Comparison of ENCODE assay signal across 28 mouse cellular contexts in the genomic region with DNA sequence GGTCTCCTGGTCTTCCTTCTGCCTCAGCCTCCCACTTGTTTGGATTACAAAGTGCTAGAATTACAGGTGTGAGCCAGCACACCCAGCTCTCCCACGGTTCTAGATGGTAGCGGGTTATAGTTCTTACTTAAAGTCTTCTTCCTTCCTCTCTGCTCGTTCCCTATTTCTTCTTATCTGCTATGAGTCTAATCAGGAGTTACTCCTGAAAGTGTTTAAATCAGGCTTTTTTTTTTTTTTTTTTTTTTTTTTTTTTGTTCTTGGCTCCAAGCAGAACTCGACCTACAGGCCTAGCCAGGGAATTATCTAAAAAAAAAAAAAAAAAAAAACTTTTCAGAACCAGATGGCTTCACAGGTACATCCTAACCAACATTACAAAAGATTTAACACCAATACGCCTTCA.
DNase-seq lines count a peak whose midpoint lies in the region; ATAC-seq and TF ChIP-seq lines count a peak whose summit lies in the region.
"Had no signal": no experiment of that assay in that cellular context is flagged by ENCODE, and none has a peak within 500 bp of the region (broad histone marks: within the 10 kb centered on the region; RNA-seq: fewer than 3 reads in every experiment).

No protein-coding gene starts in this region.

- H3K4me2 ChIP-seq in kidney, embryonic 15.5 days, result no peak overlapping the region
- H3K4me2 ChIP-seq in lung, postnatal 0 days (replicated peaks; ENCODE audit: low read depth, low read length), result no peak overlapping the region
- no peak overlapping the region for H3K4me2 ChIP-seq in embryonic facial prominence, embryonic 15.5 days (replicated peaks)
- no peak overlapping the region for H3K4me2 ChIP-seq in stomach, postnatal 0 days (replicated peaks; ENCODE audit: low read depth)
- H3K4me2 ChIP-seq: heart, embryonic 13.5 days; liver, embryonic 15.5 days; midbrain, embryonic 13.5 days; neural tube, embryonic 15.5 days had no signal

- TF ChIP-seq CTCF in lung, postnatal 0 days (IDR thresholded peaks at IDR 0.05), result no peak
- no peak for TF ChIP-seq CTCF in lung, adult 2 months (IDR thresholded peaks at IDR 0.05; ENCODE audit: insufficient read depth, low read length)
- TF ChIP-seq CTCF in stomach, postnatal 0 days (IDR thresholded peaks at IDR 0.05; ENCODE audit: low read depth), result no peak

- no peaks in the 10 kb centered on the region for H3K36me3 ChIP-seq in kidney, embryonic 15.5 days
- H3K36me3 ChIP-seq in lung, postnatal 0 days (ENCODE audit: insufficient read depth, low read length), result no peaks in the 10 kb centered on the region
- no peaks in the 10 kb centered on the region for H3K36me3 ChIP-seq in embryonic facial prominence, embryonic 15.5 days
- H3K36me3 ChIP-seq in stomach, postnatal 0 days (ENCODE audit: control insufficient read depth, insufficient read depth, low read length), result no peaks in the 10 kb centered on the region
- H3K36me3 ChIP-seq: G1E; heart, embryonic 13.5 days; liver, embryonic 15.5 days; midbrain, embryonic 13.5 days; neural tube, embryonic 15.5 days had no signal

- H3K9ac ChIP-seq in kidney, embryonic 15.5 days, result no peak overlapping the region
- no peak overlapping the region for H3K9ac ChIP-seq in lung, postnatal 0 days (replicated peaks; ENCODE audit: low read depth)
- H3K9ac ChIP-seq in embryonic facial prominence, embryonic 15.5 days, result no peak overlapping the region
- no peak overlapping the region for H3K9ac ChIP-seq in stomach, postnatal 0 days (ENCODE audit: low read length)
- H3K9ac ChIP-seq: heart, embryonic 13.5 days; liver, embryonic 15.5 days; midbrain, embryonic 13.5 days; neural tube, embryonic 15.5 days had no signal

- 66% methylated on average over 5 of the region's 5 CpGs for WGBS in kidney, embryonic 15.5 days
- 59% methylated on average over 5 of the region's 5 CpGs for WGBS in lung, postnatal 0 days
- 65% methylated on average over 5 of the region's 5 CpGs for WGBS in lung, adult 2 months
- WGBS in embryonic facial prominence, embryonic 15.5 days, result 70% methylated on average over 5 of the region's 5 CpGs
- 54% methylated on average over 5 of the region's 5 CpGs for WGBS in stomach, postnatal 0 days

- DNase-seq in kidney, adult 8-10 months, result no peak
- DNase-seq in lung, postnatal 0 days (ENCODE audit: low spot score), result no peak
- no peak for DNase-seq in lung, adult 2 months
- no peak for DNase-seq in stomach, postnatal 0 days (ENCODE audit: low spot score)
- DNase-seq in neural tube, embryonic 10.5 days (ENCODE audit: extremely low spot score, low spot score), result no peak
- DNase-seq: adrenal gland, postnatal 14 days; B cell, adult 2 months; cerebellum, adult 18-20 months; cerebellum, postnatal 10 days; gastrocnemius, postnatal 10 days; heart, postnatal 10 days; kidney, adult 18-20 months; layer of hippocampus, postnatal 36 days; lung, postnatal 4 days; retina, postnatal 1 day; right cerebral cortex, postnatal 14 days; thymus, adult 2 months; thymus, postnatal 36 days had no signal

- TF ChIP-seq EP300 in lung, postnatal 0 days (IDR thresholded peaks at IDR 0.05), result no peak
- no peak for TF ChIP-seq EP300 in stomach, postnatal 0 days (optimal IDR thresholded peaks at IDR 0.05)

- no peak for ATAC-seq in kidney, embryonic 15.5 days (replicated peaks; ENCODE audit: low FRiP score)
- ATAC-seq in lung, postnatal 0 days, result no peak
- ATAC-seq in embryonic facial prominence, embryonic 15.5 days (ENCODE audit: insufficient number of reproducible peaks, low FRiP score, low TSS enrichment, low read depth), result no peak
- no peak for ATAC-seq in stomach, postnatal 0 days (ENCODE audit: low FRiP score, low TSS enrichment)
- ATAC-seq: hindbrain, embryonic 16.5 days; midbrain, embryonic 13.5 days; Patski had no signal

- no peaks in the 10 kb centered on the region for H3K27me3 ChIP-seq in kidney, embryonic 15.5 days
- H3K27me3 ChIP-seq in lung, postnatal 0 days (replicated peaks; ENCODE audit: insufficient read depth, low read length), result no peaks in the 10 kb centered on the region
- H3K27me3 ChIP-seq in embryonic facial prominence, embryonic 15.5 days, result no peaks in the 10 kb centered on the region
- H3K27me3 ChIP-seq in stomach, postnatal 0 days (ENCODE audit: control insufficient read depth, insufficient read depth, low read length), result no peaks in the 10 kb centered on the region
- H3K27me3 ChIP-seq: heart, embryonic 13.5 days; liver, embryonic 15.5 days; midbrain, embryonic 13.5 days; neural tube, embryonic 15.5 days; Patski had no signal

- no peak for TF ChIP-seq POLR2A in lung, adult 2 months (IDR thresholded peaks at IDR 0.05; ENCODE audit: borderline replicate concordance, extremely low read depth, low read depth, low read length)

- H3K4me3 ChIP-seq in kidney, embryonic 15.5 days (replicated peaks), result no peak overlapping the region
- H3K4me3 ChIP-seq in lung, postnatal 0 days (ENCODE audit: low read depth, low read length), result no peak overlapping the region
- no peak overlapping the region for H3K4me3 ChIP-seq in lung, adult 2 months (replicated peaks; ENCODE audit: extremely low read depth, low read depth, low read length)
- no peak overlapping the region for H3K4me3 ChIP-seq in embryonic facial prominence, embryonic 15.5 days (replicated peaks)
- H3K4me3 ChIP-seq in stomach, postnatal 0 days (ENCODE audit: low read depth, low read length), result no peak overlapping the region
- H3K4me3 ChIP-seq: heart, embryonic 13.5 days; liver, embryonic 15.5 days; megakaryocyte, embryonic 14.5 days; midbrain, embryonic 13.5 days; neural tube, embryonic 15.5 days had no signal

- H3K4me1 ChIP-seq in kidney, embryonic 15.5 days, result peaks cover 32% of the 10 kb centered on the region
- H3K4me1 ChIP-seq in lung, postnatal 0 days (ENCODE audit: insufficient read depth, low read depth, low read length), result no peaks in the 10 kb centered on the region; the same call in 1 of the 2 replicates
- no peaks in the 10 kb centered on the region for H3K4me1 ChIP-seq in lung, adult 2 months (ENCODE audit: control insufficient read depth, insufficient read depth, low read length)
- peaks cover 4% of the 10 kb centered on the region; the same call in 1 of the 2 replicates for H3K4me1 ChIP-seq in embryonic facial prominence, embryonic 15.5 days
- H3K4me1 ChIP-seq in stomach, postnatal 0 days (replicated peaks; ENCODE audit: control insufficient read depth, insufficient read depth), result no peaks in the 10 kb centered on the region
- H3K4me1 ChIP-seq: liver, embryonic 15.5 days; megakaryocyte, embryonic 14.5 days; midbrain, embryonic 13.5 days; neural tube, embryonic 15.5 days had no signal

- H3K9me3 ChIP-seq in kidney, embryonic 15.5 days (replicated peaks), result peaks cover 4% of the 10 kb centered on the region; the same call in 1 of the 2 replicates
- H3K9me3 ChIP-seq in lung, postnatal 0 days (ENCODE audit: low read length), result no peaks in the 10 kb centered on the region
- H3K9me3 ChIP-seq in embryonic facial prominence, embryonic 15.5 days (replicated peaks), result no peaks in the 10 kb centered on the region
- 0 out of 2 replicates have a peak, but pooled peaks cover 3% of the 10 kb centered on the region for H3K9me3 ChIP-seq in stomach, postnatal 0 days (ENCODE audit: control insufficient read depth, low read length)
- H3K9me3 ChIP-seq: G1E; heart, embryonic 13.5 days; liver, embryonic 15.5 days; neural tube, embryonic 15.5 days had no signal

- H3K27ac ChIP-seq in kidney, embryonic 15.5 days, result peak overlapping the region; percentile 83
- H3K27ac ChIP-seq in lung, postnatal 0 days (ENCODE audit: low read length), result peak overlapping the region; percentile 47
- peak overlapping the region; percentile 58; the same call in 1 of the 2 replicates for H3K27ac ChIP-seq in embryonic facial prominence, embryonic 15.5 days (replicated peaks)
- H3K27ac ChIP-seq in stomach, postnatal 0 days (replicated peaks), result peak overlapping the region; percentile 78
- H3K27ac ChIP-seq: heart, embryonic 13.5 days; liver, embryonic 15.5 days; midbrain, embryonic 13.5 days; neural tube, embryonic 15.5 days had no signal
